Mouse (Mus musculus) adrenal gland, adult 18-20 months (tissue): ENCODE measurements around the gene Agt. TPM values are rescaled to one million over a fixed set of nuclear protein-coding genes. Genes with fewer than 3 reads are reported as not detected.

ENCODE experiments used
- DNase-seq, 2 experiments: peaks; one replicate each; pipeline ENCODE4 v3.0.0; 2021 to 2022; ENCODE audit warnings: low spot score in 2 of 2
- long read RNA-seq, 2 experiments: library from polyadenylated mRNA; stranded (forward); transcript quantifications; one replicate each; pipeline ENCODE4 v2.0.0; 2021
- total RNA-seq, 2 experiments: library from RNA; stranded (reverse); gene quantifications; 1 replicate in 1 of 2; 2 replicates in 1 of 2; pipeline ENCODE4 v1.2.3; 2021

Gene Agt
- 10 to 100 TPM in 1 of 2 experiments, 1 to 10 TPM in 1; 1.8 to 11.9 TPM for total RNA-seq
- long read RNA-seq, experiment 1, partial matches to known transcripts, result 0 of 1 reads
- long read RNA-seq, experiment 1, other reads (novel, unspliced or antisense), result 0 of 1 reads
- long read RNA-seq, experiment 2, transcript Agt-201 (5 exons, 1,891 nt), result major isoform, 5 of 9 reads
- long read RNA-seq, experiment 2, partial matches to known transcripts, result 4 of 9 reads
- long read RNA-seq, experiment 2, other reads (novel, unspliced or antisense), result 0 of 9 reads

- no peak for DNase-seq
Observed at GRCm38 (mm10) chr8:124569593-124569992, at the start of gene Agt. Agt (minus strand) TSS chr8:124569706.

- no peak for DNase-seq
Observed at GRCm38 (mm10) chr8:124618252-124618651, 48.7 kb upstream of the Agt start.

- peak; percentile 67 to 80 for DNase-seq
Observed at GRCm38 (mm10) chr8:124617266-124617869, 47.9 kb upstream of the Agt start.

GRCm38 (mm10) chr8:124614325-124614724 lies 44.8 kb upstream of the Agt start:
- no peak for DNase-seq

GRCm38 (mm10) chr8:124608972-124609353 lies 39.5 kb upstream of the Agt start:
- no peak for DNase-seq

- DNase-seq, result no peak
Observed at GRCm38 (mm10) chr8:124608239-124608971, 38.9 kb upstream of the Agt start.

- no peak for DNase-seq
Observed at GRCm38 (mm10) chr8:124604066-124604465, 34.6 kb upstream of the Agt start.

- DNase-seq, result peak in 1 of 2 experiments; percentile 23
Observed at GRCm38 (mm10) chr8:124589393-124589792, 19.9 kb upstream of the Agt start.

GRCm38 (mm10) chr8:124586556-124586955 lies 17.1 kb upstream of the Agt start:
- no peak for DNase-seq

- DNase-seq, result no peak
Observed at GRCm38 (mm10) chr8:124585718-124586425, 16.4 kb upstream of the Agt start.

- DNase-seq, result no peak
Observed at GRCm38 (mm10) chr8:124576751-124577150, 7.2 kb upstream of the Agt start.

GRCm38 (mm10) chr8:124575811-124576210 lies 6.3 kb upstream of the Agt start, which contains the start of gene Capn9:
Capn9 (plus strand) TSS chr8:124576111.
- DNase-seq, result no peak

GRCm38 (mm10) chr8:124573552-124574340 lies 4.2 kb upstream of the Agt start:
- peak; percentile 89 to 93 for DNase-seq

- no peak for DNase-seq
Observed at GRCm38 (mm10) chr8:124572430-124572775, 2.9 kb upstream of the Agt start.

GRCm38 (mm10) chr8:124571732-124572429 lies 2.4 kb upstream of the Agt start:
- no peak for DNase-seq

GRCm38 (mm10) chr8:124569100-124569499 lies 406 bp downstream of the Agt start:
- DNase-seq, result no peak

GRCm38 (mm10) chr8:124567584-124567983 lies 1.9 kb downstream of the Agt start:
- DNase-seq, result no peak

- DNase-seq, result no peak
Observed at GRCm38 (mm10) chr8:124567126-124567525, 2.4 kb downstream of the Agt start.

GRCm38 (mm10) chr8:124557476-124557875 lies 12.0 kb downstream of the Agt start:
- DNase-seq, result no peak

GRCm38 (mm10) chr8:124556658-124557057 lies 12.8 kb downstream of the Agt start:
- no peak for DNase-seq
